Mouse (Mus musculus) CH12.LX (cell line): ENCODE data around the gene Oxct1. TPM values are rescaled to one million over a fixed set of nuclear protein-coding genes. Genes with fewer than 3 reads are reported as not detected.

ENCODE experiments used
- DNase-seq: peaks from one replicate; pipeline ENCODE4 v3.0.0-alpha.2; 2013; ENCODE audit errors: extremely low read depth
- H3K27ac ChIP-seq: 2 replicates; pipeline ENCODE4 v1.5.1; 2012; ENCODE audit warnings: low read depth, mild to moderate bottlenecking, control low read depth, moderate library complexity; ENCODE audit not compliant: insufficient read depth
- H3K27me3 ChIP-seq: replicated peaks from 2 replicates; pipeline ENCODE3; 2012; ENCODE audit warnings: inconsistent platforms
- H3K36me3 ChIP-seq, 2 experiments: replicated peaks in 1 of 2; 2 replicates each; pipeline versions ENCODE3 to v1.6.1; 2012; ENCODE audit warnings: inconsistent platforms in 1 of 2, low read length in 1 of 2, mild to moderate bottlenecking in 1 of 2, mixed read lengths in 1 of 2, moderate library complexity in 1 of 2; ENCODE audit not compliant: control insufficient read depth in 1 of 2, insufficient read depth in 1 of 2
- H3K4me1 ChIP-seq, 2 experiments: 2 replicates each; pipeline ENCODE4 v1.6.1; 2012; ENCODE audit warnings: inconsistent platforms in 1 of 2, moderate library complexity in 1 of 2; ENCODE audit not compliant: insufficient read depth in 2 of 2, control insufficient read depth in 1 of 2
- H3K4me2 ChIP-seq: 2 replicates; pipeline ENCODE4 v1.6.1; 2012; ENCODE audit warnings: low read depth, mild to moderate bottlenecking, control low read depth; ENCODE audit not compliant: poor library complexity, insufficient read depth, severe bottlenecking
- H3K4me3 ChIP-seq, 3 experiments: fragments of 150-350 bp in 1 of 3; sonication (generic) in 1 of 3; replicated peaks in 1 of 3; 2 replicates each; pipeline versions ENCODE3 to v1.5.1; 2011 to 2012; ENCODE audit warnings: low read depth in 2 of 3, low read length in 2 of 3, mild to moderate bottlenecking in 2 of 3, moderate library complexity in 2 of 3, control low read depth in 1 of 3, improper control_type of control experiment in 1 of 3, inconsistent platforms in 1 of 3, mixed read lengths in 1 of 3; ENCODE audit not compliant: poor library complexity in 1 of 3
- H3K79me2 ChIP-seq: replicated peaks from 2 replicates; pipeline ENCODE4 v1.6.1; 2012; ENCODE audit warnings: mild to moderate bottlenecking, moderate library complexity; ENCODE audit not compliant: control insufficient read depth, poor library complexity, insufficient read depth, severe bottlenecking; ENCODE audit errors: extremely low read depth
- H3K9ac ChIP-seq: 2 replicates; pipeline ENCODE4 v1.6.1; 2012; ENCODE audit warnings: low read depth, mild to moderate bottlenecking, control low read depth, moderate library complexity; ENCODE audit not compliant: insufficient read depth
- H3K9me3 ChIP-seq: replicated peaks from 2 replicates; pipeline ENCODE3; 2012; ENCODE audit warnings: low read length, inconsistent platforms, mixed read lengths
- POLR2AphosphoS2 ChIP-seq: IDR thresholded peaks from 2 replicates; pipeline ENCODE4 v1.6.1; 2011; ENCODE audit warnings: low read depth, low read length, improper control_type of control experiment
- dilution Hi-C: fragments of 300-500 bp; cut with MboI; formaldehyde crosslinking; loops from 2 replicates; pipeline ENCODE4 v1.14.3; 2020; ENCODE audit warnings: low sequenced_read_pairs; ENCODE audit not compliant: extremely low pct_unique_long_range_greater_than_20kb, extremely low pct_ligation_motif_present
- in situ Hi-C: fragments of 300-500 bp; cut with MboI; formaldehyde crosslinking; loops from 3 replicates; pipeline ENCODE4 v1.14.3; 2019; ENCODE audit warnings: low sequenced_read_pairs, low pct_ligation_motif_present, low pct_unique_long_range_greater_than_20kb, mixed read lengths
- polyA plus RNA-seq: library from polyadenylated mRNA; unstranded; fragments of >175 nt; gene quantifications from 2 replicates; pipeline ENCODE4 v1.2.1, GENCODE M21; 2012; ENCODE audit warnings: low read depth; ENCODE audit not compliant: insufficient read length
- total RNA-seq, 2 experiments: library from RNA; depleted of rRNA; stranded (reverse); fragments of 300-350 nt in 1 of 2; fragments of >200 nt in 1 of 2; gene quantifications; 2 replicates each; pipeline ENCODE4 v1.2.3; 2012 to 2014

The Oxct1 gene
- total and polyA plus RNA-seq, 3 experiments, result 101 to 127 (median 105) TPM

- H3K4me2 ChIP-seq, result no peak overlapping the region
- H3K9ac ChIP-seq, result no peak overlapping the region
- no peaks in the 10 kb centered on the region for H3K36me3 ChIP-seq
- TF ChIP-seq POLR2AphosphoS2, result no peak
- TF ChIP-seq, all 38 proteins: peak for 0
- Histone ChIP-seq H3K4me3 (no peak overlapping the region), H3K9me3 (no peaks in the 10 kb centered on the region), H3K27ac (no peak overlapping the region), H3K4me1 (no peaks in the 10 kb centered on the region), H3K27me3 (no peaks in the 10 kb centered on the region), H3K79me2 (no peaks in the 10 kb centered on the region)
- DNase-seq, result no peak
- in situ Hi-C loops (no loop called here), dilution Hi-C loops (no loop called here)
Measured at GRCm38 (mm10) chr15:4197913-4198312, 171.7 kb downstream of the Oxct1 start.

Other genes with a start within 250 kb of the Oxct1 start
- gene Fbxo4, start 46.8 kb upstream of the Oxct1 start, total RNA-seq (2012; rRNA removed), result 15.4 and 16.4 TPM in 2 replicates
- gene Fbxo4, start 46.8 kb upstream of the Oxct1 start, total RNA-seq (2014; rRNA removed), result 29.1 and 32.6 TPM in 2 replicates
- gene Fbxo4, start 46.8 kb upstream of the Oxct1 start, polyA plus RNA-seq, result 18.3 and 20.0 TPM in 2 replicates
- gene AW549877, start 30.6 kb upstream of the Oxct1 start, total RNA-seq (2012; rRNA removed), result 4.3 and 6.0 TPM in 2 replicates
- gene AW549877, start 30.6 kb upstream of the Oxct1 start, total RNA-seq (2014; rRNA removed), result 10.7 and 11.6 TPM in 2 replicates
- 12.3 and 13.2 TPM in 2 replicates for gene AW549877, start 30.6 kb upstream of the Oxct1 start, polyA plus RNA-seq